Mouse (Mus musculus) kidney, adult 2 months (tissue): Measurements from ENCODE around the gene Ddx58.

Experiments used
- CTCF ChIP-seq: fragments of 200-500 bp; conservative IDR thresholded peaks from 2 replicates; pipeline ENCODE4 v1.5.1; 2011; ENCODE audit warnings: low read depth, mild to moderate bottlenecking, control low read depth, low read length, moderate library complexity, mixed read lengths; ENCODE audit not compliant: insufficient read depth, insufficient read length
- POLR2A ChIP-seq: fragments of 200-500 bp; IDR thresholded peaks from one replicate; pipeline ENCODE4 v1.6.1; 2011; ENCODE audit warnings: low read depth, low read length, control low read depth

GRCm38 (mm10) chr4:40193461-40193860 lies 46.2 kb downstream of the Ddx58 start:
- TF ChIP-seq POLR2A = no peak
- TF ChIP-seq CTCF = no peak
